Mouse (Mus musculus): ENCODE results near the gene Nelfb. TPM values are rescaled to one million over a fixed set of nuclear protein-coding genes. Genes with fewer than 3 reads are reported as not detected.

The Nelfb gene
- polyA plus RNA-seq, 1 experiment from 2014 or later, result 102 TPM

DNA sequence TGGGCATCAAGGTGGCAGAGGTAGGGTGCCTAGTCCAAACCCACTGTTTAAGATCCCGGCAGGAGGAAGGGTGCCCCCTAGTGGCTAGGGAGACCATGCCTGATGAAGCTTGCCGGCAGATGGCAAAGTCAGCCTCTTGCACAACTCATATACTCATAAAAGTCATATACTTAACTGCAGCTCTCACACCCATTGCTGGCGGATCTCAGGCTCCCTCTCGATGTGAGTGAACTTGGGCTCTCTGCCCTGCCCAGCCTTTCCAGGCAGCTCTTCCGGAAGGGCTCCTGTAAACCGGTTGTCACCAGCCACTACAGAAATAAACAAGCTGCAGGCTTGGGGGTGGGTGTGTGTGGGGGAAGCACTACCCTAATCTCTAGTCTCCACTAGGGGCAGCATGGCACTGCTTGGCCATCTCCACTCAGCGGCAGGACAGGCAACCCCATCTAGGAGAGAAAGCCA lies 17.2 kb upstream of the Nelfb start:
- under 1% methylated on average over 7 of the region's 7 CpGs for WGBS
- ATAC-seq (ENCODE audit: insufficient number of reproducible peaks, insufficient read depth, low FRiP score, low read depth), result no peak
- peak overlapping the region; percentile 9; the same call in 1 of the 2 replicates for H3K4me3 ChIP-seq (ENCODE audit: low read depth, low read length)
- no peaks in the 10 kb centered on the region for H3K27me3 ChIP-seq (ENCODE audit: control insufficient read depth, insufficient read depth, low read length)
- no peaks in the 10 kb centered on the region for H3K36me3 ChIP-seq (ENCODE audit: control insufficient read depth, insufficient read depth, low read length)
- no peak overlapping the region for H3K9ac ChIP-seq (replicated peaks; ENCODE audit: low read depth, low read length)
- H3K9me3 ChIP-seq (ENCODE audit: control insufficient read depth, low read depth, low read length), result no peaks in the 10 kb centered on the region
- H3K27ac ChIP-seq (ENCODE audit: low read length), result no peak overlapping the region
- H3K4me1 ChIP-seq (ENCODE audit: control insufficient read depth, insufficient read depth, low read length), result peaks cover 6% of the 10 kb centered on the region; the same call in 1 of the 2 replicates
- H3K4me2 ChIP-seq (replicated peaks; ENCODE audit: low read depth, low read length), result peak overlapping the region; percentile 23

DNA sequence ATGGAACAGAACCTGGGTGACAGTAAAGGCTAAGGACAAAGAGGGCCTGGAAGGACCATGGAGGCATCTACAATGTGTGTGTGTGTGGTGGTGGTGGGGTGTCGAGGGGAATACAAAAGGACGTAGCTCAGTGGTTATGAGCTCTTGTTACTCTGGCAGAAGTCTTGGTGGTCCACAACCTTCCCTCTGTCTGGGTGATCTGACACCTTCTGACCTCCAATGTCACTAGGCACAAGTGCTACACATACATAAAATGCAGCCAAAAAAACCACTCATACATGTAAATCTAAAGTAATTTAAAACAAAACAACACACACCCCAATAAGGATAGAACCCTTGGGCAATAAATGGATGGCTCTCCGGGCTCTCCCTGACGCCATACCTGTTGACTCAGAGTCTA lies 16.1 kb upstream of the Nelfb start:
- Histone ChIP-seq H3K27ac (ENCODE audit: low read length) (no peak overlapping the region), H3K4me3 (ENCODE audit: low read depth, low read length) (no peak overlapping the region)
- 96% methylated on average over 4 of the region's 4 CpGs for WGBS

DNA sequence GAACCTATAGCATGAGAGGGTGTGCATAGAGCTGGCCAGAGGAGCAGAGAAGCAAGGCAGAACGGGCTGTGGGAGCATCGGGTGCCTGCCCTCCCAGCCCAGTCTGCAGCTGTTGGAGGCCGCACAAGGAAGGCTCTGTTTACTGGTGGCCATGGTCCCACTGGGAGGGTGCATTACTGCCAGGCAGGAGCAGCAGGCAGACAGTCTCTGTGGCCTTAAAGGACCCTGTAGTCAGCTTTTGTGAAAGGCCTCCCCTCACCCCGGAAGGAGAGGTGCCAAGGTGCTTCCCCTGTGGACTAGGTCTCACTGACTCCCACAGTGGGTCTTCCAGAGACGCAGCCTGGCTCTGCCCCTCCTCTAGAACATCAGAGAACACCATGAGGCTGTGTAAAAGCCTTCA lies 15.6 kb upstream of the Nelfb start:
- WGBS, result 87% methylated on average over 5 of the region's 5 CpGs

More for the DNA sequence above, 16.1 kb upstream of the Nelfb start:
- peaks cover 8% of the 10 kb centered on the region; the same call in 1 of the 2 replicates for H3K4me1 ChIP-seq (ENCODE audit: control insufficient read depth, insufficient read depth, low read length)
- no peaks in the 10 kb centered on the region for H3K27me3 ChIP-seq (ENCODE audit: control insufficient read depth, insufficient read depth, low read length)
- no peak for ATAC-seq (ENCODE audit: insufficient number of reproducible peaks, insufficient read depth, low FRiP score, low read depth)
- no peak overlapping the region for H3K4me2 ChIP-seq (replicated peaks; ENCODE audit: low read depth, low read length)
- H3K9ac ChIP-seq (replicated peaks; ENCODE audit: low read depth, low read length), result no peak overlapping the region
- H3K36me3 ChIP-seq (ENCODE audit: control insufficient read depth, insufficient read depth, low read length), result no peaks in the 10 kb centered on the region
- no peaks in the 10 kb centered on the region for H3K9me3 ChIP-seq (ENCODE audit: control insufficient read depth, low read depth, low read length)

DNA sequence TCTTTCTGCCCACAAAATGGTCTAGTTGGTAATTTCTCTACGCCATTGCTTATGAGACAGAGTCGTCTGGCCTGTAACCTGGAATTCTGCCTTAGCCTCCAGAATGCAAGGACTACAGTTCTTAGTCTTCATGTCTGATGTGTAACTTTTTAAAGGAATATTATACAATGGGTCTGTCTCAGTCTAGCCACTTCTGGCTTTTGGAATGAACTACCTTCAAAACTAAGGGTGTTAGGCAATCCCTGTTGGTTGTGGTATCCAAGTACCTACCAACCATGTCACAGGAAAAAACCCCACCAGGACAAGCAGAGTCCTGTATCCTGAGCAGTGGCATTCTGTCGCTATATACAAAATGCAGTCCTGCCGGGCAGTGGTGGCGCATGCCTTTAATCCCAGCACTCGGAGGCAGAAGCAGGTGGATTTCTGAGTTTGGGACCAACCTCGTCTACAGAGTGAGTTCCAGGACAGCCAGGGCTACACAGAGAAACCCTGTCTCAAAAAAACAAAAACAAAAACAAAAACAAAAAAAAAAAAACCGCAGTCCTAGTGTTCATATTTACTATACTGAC lies 14.6 kb upstream of the Nelfb start:
- H3K36me3 ChIP-seq (ENCODE audit: control insufficient read depth, insufficient read depth, low read length), result peaks cover 6% of the 10 kb centered on the region
- H3K4me3 ChIP-seq (ENCODE audit: low read depth, low read length), result peak overlapping the region; percentile 40; the same call in 1 of the 2 replicates
- H3K4me1 ChIP-seq (ENCODE audit: control insufficient read depth, insufficient read depth, low read length), result peaks cover 8% of the 10 kb centered on the region; the same call in 1 of the 2 replicates
- ATAC-seq (ENCODE audit: insufficient number of reproducible peaks, insufficient read depth, low FRiP score, low read depth), result no peak
- peak overlapping the region; percentile 56 for H3K4me2 ChIP-seq (replicated peaks; ENCODE audit: low read depth, low read length)
- H3K27ac ChIP-seq (ENCODE audit: low read length), result peak overlapping the region; percentile 97
- H3K9ac ChIP-seq (replicated peaks; ENCODE audit: low read depth, low read length), result no peak overlapping the region
- WGBS, result 72% methylated on average over 8 of the region's 8 CpGs
- H3K9me3 ChIP-seq (ENCODE audit: control insufficient read depth, low read depth, low read length), result no peaks in the 10 kb centered on the region
- H3K27me3 ChIP-seq (ENCODE audit: control insufficient read depth, insufficient read depth, low read length), result no peaks in the 10 kb centered on the region

More for the DNA sequence above, 15.6 kb upstream of the Nelfb start:
- H3K36me3 ChIP-seq (ENCODE audit: control insufficient read depth, insufficient read depth, low read length), result peaks cover 1% of the 10 kb centered on the region; the same call in 1 of the 2 replicates
- no peak for ATAC-seq (ENCODE audit: insufficient number of reproducible peaks, insufficient read depth, low FRiP score, low read depth)
- H3K27ac ChIP-seq (ENCODE audit: low read length), result 0 out of 2 replicates have a peak overlapping the region, but pooled peaks have one; percentile 3
- H3K9me3 ChIP-seq (ENCODE audit: control insufficient read depth, low read depth, low read length), result no peaks in the 10 kb centered on the region
- H3K27me3 ChIP-seq (ENCODE audit: control insufficient read depth, insufficient read depth, low read length), result no peaks in the 10 kb centered on the region
- H3K9ac ChIP-seq (replicated peaks; ENCODE audit: low read depth, low read length), result no peak overlapping the region
- H3K4me3 ChIP-seq (ENCODE audit: low read depth, low read length), result no peak overlapping the region
- H3K4me2 ChIP-seq (replicated peaks; ENCODE audit: low read depth, low read length), result no peak overlapping the region
- peaks cover 8% of the 10 kb centered on the region; the same call in 1 of the 2 replicates for H3K4me1 ChIP-seq (ENCODE audit: control insufficient read depth, insufficient read depth, low read length)

DNA sequence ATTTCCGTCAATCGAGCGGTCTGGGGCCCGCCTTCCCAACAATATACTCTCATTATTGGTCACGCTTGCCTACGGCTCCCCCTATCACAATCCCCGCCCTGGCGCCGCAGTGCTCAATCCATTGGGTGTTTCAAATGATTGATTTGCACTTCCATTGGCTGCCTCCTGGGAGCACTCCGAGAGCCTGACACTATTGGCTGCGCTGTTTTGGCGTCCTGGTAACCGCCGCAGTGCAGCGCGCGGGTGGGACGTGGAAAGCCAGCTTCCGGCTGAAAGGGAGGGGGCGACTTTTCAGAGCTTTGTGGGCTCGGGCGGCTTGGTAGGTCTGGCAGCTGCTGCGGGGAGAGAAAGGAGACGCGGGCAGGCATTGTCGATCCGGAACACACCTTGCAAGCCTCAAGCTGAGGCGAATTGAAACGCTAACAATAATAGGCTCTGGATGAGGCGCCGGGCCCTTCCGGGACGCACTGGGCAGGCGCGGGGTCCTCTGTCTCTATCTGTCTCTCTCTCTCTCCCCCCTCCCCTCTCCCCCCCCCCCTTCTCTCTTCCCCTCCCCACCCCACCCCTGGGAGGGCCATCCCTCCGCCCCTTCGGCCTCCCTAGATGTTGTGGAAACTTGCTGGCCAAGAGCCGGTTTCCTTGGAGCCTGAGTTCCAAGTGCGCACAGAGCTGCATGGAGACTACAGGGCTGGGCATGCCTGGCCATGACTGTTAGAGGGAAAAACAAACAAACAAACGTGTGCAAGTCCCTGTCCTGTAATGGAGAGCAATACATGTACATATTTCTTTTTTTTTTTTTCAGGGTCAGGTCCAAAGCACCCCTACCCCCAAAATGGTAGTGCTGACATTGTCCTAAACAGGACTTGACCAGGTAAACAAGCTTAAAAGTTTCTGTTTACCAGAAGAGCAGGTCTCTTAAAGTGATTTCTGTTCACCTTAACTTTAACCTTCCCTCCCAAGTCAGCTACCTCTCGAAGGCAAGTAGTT lies 13.8 kb upstream of the Nelfb start:
- peak overlapping the region; percentile 89 for H3K4me3 ChIP-seq (ENCODE audit: low read depth, low read length)
- H3K27ac ChIP-seq (ENCODE audit: low read length), result peak overlapping the region; percentile 97
- H3K9ac ChIP-seq (replicated peaks; ENCODE audit: low read depth, low read length), result peak overlapping the region; percentile 36; the same call in 1 of the 2 replicates
- peaks cover 8% of the 10 kb centered on the region; the same call in 1 of the 2 replicates for H3K4me1 ChIP-seq (ENCODE audit: control insufficient read depth, insufficient read depth, low read length)
- no peaks in the 10 kb centered on the region for H3K27me3 ChIP-seq (ENCODE audit: control insufficient read depth, insufficient read depth, low read length)
- 2% methylated on average over 41 of the region's 41 CpGs for WGBS
- H3K9me3 ChIP-seq (ENCODE audit: control insufficient read depth, low read depth, low read length), result no peaks in the 10 kb centered on the region
- peak; percentile 95 for ATAC-seq (ENCODE audit: insufficient number of reproducible peaks, insufficient read depth, low FRiP score, low read depth)
- H3K4me2 ChIP-seq (replicated peaks; ENCODE audit: low read depth, low read length), result peak overlapping the region; percentile 56
- peaks cover 6% of the 10 kb centered on the region for H3K36me3 ChIP-seq (ENCODE audit: control insufficient read depth, insufficient read depth, low read length)

DNA sequence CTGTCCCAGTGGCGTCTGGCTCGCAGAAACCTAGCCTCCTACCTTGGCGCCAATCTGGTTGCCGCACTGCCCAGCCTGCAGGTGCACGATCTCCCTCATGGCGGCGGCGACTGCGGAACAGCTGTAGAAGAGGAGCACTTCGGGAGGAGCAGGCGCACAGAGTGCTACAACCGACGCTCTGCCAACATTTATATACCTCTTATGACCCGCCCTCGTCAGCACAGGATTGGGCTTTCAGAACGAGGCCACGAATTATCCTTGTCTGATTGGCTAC lies 13.1 kb upstream of the Nelfb start, which contains the start of gene Tubb4b:
TSS of gene Tubb4b (minus strand) at position 211 of the 274 bp plus-strand sequence.
- H3K27me3 ChIP-seq (ENCODE audit: control insufficient read depth, insufficient read depth, low read length), result no peaks in the 10 kb centered on the region
- peaks cover 6% of the 10 kb centered on the region for H3K36me3 ChIP-seq (ENCODE audit: control insufficient read depth, insufficient read depth, low read length)
- 0% methylated on average over 17 of the region's 17 CpGs for WGBS

DNA sequence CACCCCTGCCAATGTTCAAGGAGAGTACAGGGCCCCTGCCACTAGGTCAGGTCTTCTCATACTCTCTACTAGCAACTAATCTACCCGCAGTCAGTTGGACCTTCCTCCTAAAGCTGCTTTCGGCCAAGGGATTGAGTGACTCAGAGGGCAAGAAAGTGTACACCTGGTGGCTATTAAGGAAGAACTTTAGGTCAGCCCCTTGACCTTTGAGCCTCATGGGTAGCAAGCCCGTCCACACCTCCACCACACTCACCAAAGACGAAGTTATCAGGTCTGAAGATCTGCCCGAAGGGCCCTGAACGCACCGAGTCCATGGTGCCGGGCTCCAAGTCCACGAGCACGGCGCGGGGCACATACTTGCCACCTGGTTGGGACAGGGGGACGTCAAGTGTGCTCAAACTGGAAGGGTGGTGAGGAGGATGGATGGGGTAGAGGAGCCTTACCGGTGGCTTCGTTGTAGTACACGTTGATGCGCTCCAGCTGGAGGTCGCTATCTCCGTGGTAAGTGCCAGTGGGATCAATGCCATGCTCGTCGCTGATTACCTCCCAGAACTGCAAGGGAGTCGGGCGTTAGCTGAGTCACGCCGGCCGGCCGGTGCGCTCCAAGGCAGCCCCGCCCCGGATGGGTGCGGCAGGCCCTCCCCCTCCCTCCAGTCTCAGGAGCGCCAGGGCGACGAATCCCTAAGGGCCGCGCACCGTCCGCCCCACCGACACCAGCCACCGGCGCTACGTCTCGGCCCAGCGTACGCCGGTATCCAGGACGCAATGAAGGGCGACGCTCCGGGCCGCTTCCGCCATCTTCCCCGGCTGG lies 12.6 kb upstream of the Nelfb start:
- peak overlapping the region; percentile 96 for H3K27ac ChIP-seq (ENCODE audit: low read length)
- H3K36me3 ChIP-seq (ENCODE audit: control insufficient read depth, insufficient read depth, low read length), result peaks cover 6% of the 10 kb centered on the region
- no peaks in the 10 kb centered on the region for H3K9me3 ChIP-seq (ENCODE audit: control insufficient read depth, low read depth, low read length)
- peak overlapping the region; percentile 82 for H3K9ac ChIP-seq (replicated peaks; ENCODE audit: low read depth, low read length)
- peak; percentile 57 for ATAC-seq (ENCODE audit: insufficient number of reproducible peaks, insufficient read depth, low FRiP score, low read depth)
- H3K4me1 ChIP-seq (ENCODE audit: control insufficient read depth, insufficient read depth, low read length), result peaks cover 8% of the 10 kb centered on the region; the same call in 1 of the 2 replicates
- H3K4me2 ChIP-seq (replicated peaks; ENCODE audit: low read depth, low read length), result peak overlapping the region; percentile 89
- H3K4me3 ChIP-seq (ENCODE audit: low read depth, low read length), result peak overlapping the region; percentile 89
- WGBS, result 1% methylated on average over 53 of the region's 53 CpGs
- no peaks in the 10 kb centered on the region for H3K27me3 ChIP-seq (ENCODE audit: control insufficient read depth, insufficient read depth, low read length)

More for the DNA sequence above, 13.1 kb upstream of the Nelfb start, which contains the start of gene Tubb4b:
- Histone ChIP-seq H3K4me3 (ENCODE audit: low read depth, low read length) (peak within 1 kb of the TSS; percentile 89), H3K27ac (ENCODE audit: low read length) (peak within 1 kb of the TSS; percentile 97), H3K9ac (replicated peaks; ENCODE audit: low read depth, low read length) (peak within 1 kb of the TSS; percentile 82), H3K4me2 (replicated peaks; ENCODE audit: low read depth, low read length) (peak within 1 kb of the TSS; percentile 89), H3K4me1 (ENCODE audit: control insufficient read depth, insufficient read depth, low read length) (peaks cover 8% of the 10 kb centered on the region; the same call in 1 of the 2 replicates), H3K9me3 (ENCODE audit: control insufficient read depth, low read depth, low read length) (no peaks in the 10 kb centered on the region)
- no peak for ATAC-seq (ENCODE audit: insufficient number of reproducible peaks, insufficient read depth, low FRiP score, low read depth)

Measured in stomach, embryonic 14.5 days (tissue).